Mouse (Mus musculus) left cerebral cortex, adult 18-20 months (tissue): Measurements from ENCODE around the gene 1700012P22Rik. TPM values are rescaled to one million over a fixed set of nuclear protein-coding genes. Genes with fewer than 3 reads are reported as not detected.
A peak's percentile ranks its signal among the peaks of the same experiment; 100 is the strongest.

ENCODE experiments used
- DNase-seq, 2 experiments: peaks; one replicate each; pipeline ENCODE4 v3.0.0; 2021 to 2022; ENCODE audit warnings: low spot score in 2 of 2, mixed read lengths in 1 of 2
- long read RNA-seq, 2 experiments: library from polyadenylated mRNA; stranded (forward); transcript quantifications; one replicate each; pipeline ENCODE4 v2.0.0; 2021
- total RNA-seq, 2 experiments: library from RNA; stranded (reverse); gene quantifications; 2 replicates each; pipeline ENCODE4 v1.2.3; 2021

1700012P22Rik gene
- total RNA-seq, result not detected
- long read RNA-seq, experiment 1, result 0 reads
- long read RNA-seq, experiment 2, result 0 reads

- DNase-seq, result no peak
These were observed at the start of gene 1700012P22Rik for GRCm38 (mm10) chr4:144438672-144439071. Gene 1700012P22Rik, minus strand, starts transcription at chr4:144438772.

DNA sequence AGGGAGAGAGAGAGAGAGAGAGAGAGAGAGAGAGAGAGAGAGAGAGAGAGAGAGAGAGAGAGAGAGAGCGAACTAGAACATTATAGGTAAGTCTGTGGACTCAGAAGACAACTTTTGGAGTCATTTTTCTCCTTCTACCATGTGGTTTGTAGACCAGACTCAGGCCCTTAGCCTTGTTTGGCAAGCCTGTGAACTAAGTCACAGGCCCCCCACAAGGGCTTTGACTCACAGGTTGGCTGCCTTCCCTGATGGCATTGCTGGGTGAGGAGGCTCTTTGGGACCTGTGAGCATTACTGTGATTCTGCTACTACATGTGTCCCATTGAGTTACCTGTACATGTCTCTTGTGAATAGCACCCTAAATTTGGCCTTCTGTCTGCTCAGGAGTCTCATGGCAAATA lies 29.5 kb upstream of the 1700012P22Rik start:
- no peak for DNase-seq

- no peak for DNase-seq
These were observed 26.6 kb upstream of the 1700012P22Rik start for GRCm38 (mm10) chr4:144465206-144465605.

DNA sequence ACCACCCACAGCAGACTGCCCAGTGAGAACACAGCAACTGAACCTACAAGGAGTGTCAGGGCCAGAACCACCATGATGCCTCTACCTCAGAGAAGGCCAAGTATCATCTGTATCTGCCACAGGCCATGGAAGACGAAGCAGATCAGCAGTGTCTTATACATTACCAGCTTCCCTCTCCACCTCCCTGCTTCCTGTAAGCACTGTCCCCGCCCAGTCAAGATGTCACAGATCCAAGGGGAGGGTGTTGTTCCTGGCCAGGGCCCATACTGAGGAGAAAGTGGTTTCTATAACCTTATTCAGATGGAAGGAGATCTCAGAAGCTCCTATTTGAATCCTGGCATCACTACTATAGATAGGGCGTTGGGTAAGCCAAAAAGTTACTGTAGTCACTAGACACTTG lies 25.1 kb upstream of the 1700012P22Rik start, which contains the start of gene Aadacl3:
TSS of gene Aadacl3 (minus strand) at position 101 of the 400 bp plus-strand sequence.
- DNase-seq, result no peak

- no peak for DNase-seq
These were observed 14.6 kb upstream of the 1700012P22Rik start, which contains the start of gene Gm9944 for GRCm38 (mm10) chr4:144453217-144453616. Gene Gm9944, minus strand, starts transcription at chr4:144453317.

DNA sequence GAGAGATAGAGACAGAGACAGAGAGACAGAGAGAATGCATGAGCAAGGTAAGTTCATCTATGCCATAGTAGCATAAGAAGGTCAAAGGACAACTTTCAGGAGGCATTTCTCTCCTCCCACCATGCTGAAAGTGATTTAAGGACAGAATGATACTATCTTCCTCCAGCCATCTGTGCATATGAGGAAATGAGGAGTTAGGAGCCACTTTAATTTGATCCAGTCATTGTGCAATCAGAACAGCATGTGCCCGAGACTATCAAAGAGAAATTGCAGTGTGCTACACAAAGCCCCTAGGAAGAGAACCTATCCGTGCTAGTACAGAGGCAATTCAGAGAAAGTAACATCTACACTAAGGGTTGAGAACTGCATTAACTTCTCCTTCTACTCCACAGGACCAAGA lies 10.0 kb upstream of the 1700012P22Rik start:
- no peak for DNase-seq

GRCm38 (mm10) chr4:144441582-144441981 lies 3.0 kb upstream of the 1700012P22Rik start:
- DNase-seq, result no peak

GRCm38 (mm10) chr4:144441095-144441494 lies 2.5 kb upstream of the 1700012P22Rik start:
- no peak for DNase-seq

GRCm38 (mm10) chr4:144433216-144433615 lies 5.4 kb downstream of the 1700012P22Rik start:
- no peak for DNase-seq

GRCm38 (mm10) chr4:144430723-144431122 lies 7.8 kb downstream of the 1700012P22Rik start:
- no peak for DNase-seq

DNA sequence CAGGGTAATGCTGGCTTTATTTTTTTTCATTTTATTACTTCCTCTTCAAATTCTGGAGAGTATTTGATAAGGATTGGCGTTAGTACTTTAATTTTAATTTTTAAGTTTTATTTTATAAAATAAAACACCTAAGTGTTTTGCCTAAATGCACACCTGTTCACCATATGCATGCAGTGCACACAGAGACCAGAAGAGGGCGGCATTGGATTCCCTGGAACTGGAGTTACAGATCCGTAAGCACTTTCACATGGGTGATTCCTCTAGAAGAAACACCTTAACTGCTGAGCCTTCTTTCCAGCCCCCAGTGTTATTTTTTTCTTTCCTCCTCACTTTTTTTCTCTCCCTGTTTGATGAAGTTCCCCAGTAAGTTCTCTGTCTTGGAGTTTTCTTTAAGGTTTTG lies 9.7 kb downstream of the 1700012P22Rik start:
- peak in 1 of 2 experiments; percentile 7 for DNase-seq

GRCm38 (mm10) chr4:144424590-144424989 lies 14.0 kb downstream of the 1700012P22Rik start:
- no peak for DNase-seq

DNA sequence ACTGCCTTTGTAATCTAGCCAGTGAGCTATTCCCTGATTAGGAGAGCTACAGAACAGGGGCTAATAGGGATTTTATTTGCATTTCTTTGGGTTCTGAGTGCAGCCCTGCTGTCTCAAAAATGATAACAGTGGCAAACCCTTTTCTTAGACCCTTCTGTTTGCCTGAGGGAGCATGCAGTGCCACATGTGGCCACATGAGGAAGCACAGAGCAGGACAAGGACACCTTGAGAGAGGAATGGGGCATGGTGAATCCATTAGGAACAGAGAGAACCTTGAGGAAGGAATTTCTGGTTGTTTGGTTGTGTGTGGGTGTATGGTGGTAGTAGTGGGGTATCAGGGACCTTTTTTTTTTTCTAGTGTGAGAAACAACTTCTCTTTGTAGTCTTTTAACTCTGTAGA lies 17.9 kb downstream of the 1700012P22Rik start:
- no peak for DNase-seq

DNA sequence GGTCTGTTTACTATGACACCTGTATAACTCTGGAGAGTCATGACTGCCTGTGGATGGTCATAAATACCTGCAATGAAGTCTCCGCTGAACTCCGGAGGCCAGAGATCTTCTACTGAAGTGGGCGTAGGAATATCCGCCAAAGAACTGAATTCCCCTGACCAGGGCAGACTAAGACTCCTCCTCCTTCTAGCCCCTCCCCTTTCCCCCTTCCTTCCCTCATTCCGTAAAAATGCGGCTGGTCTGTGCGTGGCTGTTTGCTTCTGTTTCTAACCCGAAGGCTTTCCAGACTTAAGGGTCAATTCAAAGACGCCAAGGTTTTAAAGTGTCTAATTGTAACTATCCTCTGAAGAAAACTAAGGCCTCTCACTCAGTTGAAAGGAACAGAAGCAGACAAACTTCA lies 30.3 kb downstream of the 1700012P22Rik start, which contains the start of gene Pramef12:
TSS of gene Pramef12 (minus strand) at position 175 of the 400 bp plus-strand sequence.
- DNase-seq, result no peak

- DNase-seq, result no peak
These were observed 32.3 kb downstream of the 1700012P22Rik start for GRCm38 (mm10) chr4:144406261-144406660.

DNA sequence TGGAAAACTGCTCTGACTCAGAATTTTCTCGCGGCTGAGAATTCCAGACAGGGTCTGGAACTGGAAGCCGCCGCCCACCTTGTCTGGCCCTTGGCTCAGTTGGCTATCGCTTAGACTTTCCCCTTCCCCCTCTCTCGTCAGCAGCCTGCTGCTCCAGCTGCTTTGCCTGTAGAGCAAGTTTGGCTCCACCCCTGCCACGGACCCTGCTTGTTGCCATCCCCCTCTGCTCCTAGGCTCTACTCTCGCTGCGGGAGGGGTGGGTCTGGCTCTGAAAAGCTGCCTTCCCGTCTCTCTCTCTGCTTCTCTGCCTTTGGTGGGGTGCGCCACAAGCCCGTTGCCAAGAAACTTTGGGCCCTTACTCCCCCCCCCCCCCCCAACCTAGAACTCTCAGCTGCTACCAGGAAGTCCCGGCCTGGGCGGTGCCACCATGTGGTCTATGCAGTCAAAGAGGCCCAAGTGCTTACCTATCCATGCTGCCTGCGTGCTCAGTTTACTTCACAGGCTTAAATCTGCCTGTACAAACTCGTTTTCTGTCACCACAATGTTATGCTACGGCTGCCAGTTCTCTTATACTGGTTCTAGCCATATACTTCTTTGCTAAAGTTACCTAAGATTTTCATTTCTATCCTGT lies 34.0 kb downstream of the 1700012P22Rik start:
- no peak for DNase-seq

DNA sequence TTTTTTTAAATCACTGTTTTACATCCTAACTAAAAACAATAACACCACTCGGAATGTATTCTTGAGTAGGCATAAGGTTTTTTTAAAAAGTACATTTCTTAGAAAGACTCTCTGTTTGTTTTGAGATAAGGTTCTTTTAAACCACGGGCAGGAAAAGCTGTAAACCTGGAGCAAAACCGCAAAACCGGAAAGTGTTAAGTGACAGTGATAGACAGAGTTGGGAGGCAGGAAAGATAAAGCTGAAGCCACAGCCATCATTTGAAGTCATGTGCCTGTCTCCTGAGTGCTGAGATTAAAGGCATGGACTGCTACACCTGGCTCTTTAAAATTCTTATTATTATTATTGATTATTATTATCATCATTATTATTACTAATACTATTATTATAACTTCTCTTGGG lies 35.9 kb downstream of the 1700012P22Rik start:
- DNase-seq, result no peak

DNA sequence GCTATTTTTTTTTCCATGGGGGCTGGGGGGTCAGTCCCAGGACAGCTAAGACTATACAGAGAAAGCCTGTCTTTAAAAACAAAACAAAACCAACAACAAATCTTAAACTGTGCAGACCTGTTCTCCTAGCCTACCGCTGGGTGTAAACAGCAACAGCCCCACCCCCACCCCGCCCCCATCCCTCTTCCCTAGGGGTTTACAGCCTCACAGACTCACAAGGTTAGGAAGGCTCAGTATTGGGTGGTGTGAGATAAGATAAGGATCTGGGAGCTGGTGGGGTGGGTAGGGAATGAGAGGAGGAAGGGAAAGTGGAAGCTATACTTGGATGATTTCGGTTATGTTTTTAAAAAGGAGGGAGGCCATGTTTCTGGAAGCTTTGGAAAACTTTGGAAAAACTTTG lies 42.3 kb downstream of the 1700012P22Rik start:
- DNase-seq, result no peak

DNA sequence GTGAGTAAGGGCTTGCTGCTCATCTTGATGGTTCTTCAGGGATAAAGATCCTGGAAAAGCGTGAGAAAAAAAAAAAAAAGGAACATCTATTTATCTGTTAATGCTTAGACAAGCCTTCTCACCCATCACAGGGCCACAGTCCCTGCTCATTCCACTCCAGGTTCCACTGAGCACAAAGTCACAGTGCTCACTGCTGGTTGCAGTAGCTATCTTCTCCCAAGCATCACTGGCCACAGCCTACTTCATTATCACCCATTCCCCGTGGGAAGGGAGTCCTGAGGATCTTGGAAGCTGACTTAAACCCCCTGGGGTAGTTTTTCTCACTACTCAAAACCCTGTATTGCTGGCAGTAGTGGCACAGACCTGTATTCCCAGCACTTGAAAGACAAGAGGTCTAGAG lies 60.7 kb downstream of the 1700012P22Rik start, which contains the start of gene Pramef20:
TSS of gene Pramef20 (minus strand) at position 23 of the 400 bp plus-strand sequence.
- DNase-seq, result no peak
